Mouse (Mus musculus) small intestine, adult 2 months (tissue): ENCODE data around the gene Cemip2. TPM values are rescaled to one million over a fixed set of nuclear protein-coding genes. Genes with fewer than 3 reads are reported as not detected.

Experiments
- H3K27ac ChIP-seq: fragments of 200-500 bp; 2 replicates; pipeline ENCODE4 v1.5.1; 2012; ENCODE audit warnings: low read depth, low read length, control low read depth, inconsistent platforms; ENCODE audit not compliant: insufficient read depth
- H3K27me3 ChIP-seq: fragments of 200-500 bp; 2 replicates; pipeline ENCODE4 v1.6.1; 2012; ENCODE audit warnings: mild to moderate bottlenecking, moderate library complexity, low read length, inconsistent platforms; ENCODE audit not compliant: control insufficient read depth, insufficient read depth
- H3K36me3 ChIP-seq: fragments of 200-500 bp; 2 replicates; pipeline ENCODE4 v1.6.1; 2012; ENCODE audit warnings: mild to moderate bottlenecking, low read length, control low read depth, inconsistent platforms; ENCODE audit not compliant: control insufficient read depth, insufficient read depth
- H3K4me1 ChIP-seq: fragments of 200-500 bp; 2 replicates; pipeline ENCODE4 v1.6.1; 2012; ENCODE audit warnings: low read length, inconsistent platforms, mixed read lengths; ENCODE audit not compliant: control insufficient read depth, insufficient read depth, insufficient read length
- H3K4me3 ChIP-seq: fragments of 200-500 bp; 2 replicates; pipeline ENCODE4 v1.5.1; 2012; ENCODE audit warnings: low read depth, mild to moderate bottlenecking, control low read depth, inconsistent platforms, low read length, moderate library complexity
- CTCF ChIP-seq: fragments of 200-500 bp; IDR thresholded peaks from 2 replicates; pipeline ENCODE4 v1.5.1; 2012; ENCODE audit warnings: low read depth, mild to moderate bottlenecking, control low read depth, inconsistent platforms, low read length, moderate library complexity, mixed read lengths; ENCODE audit not compliant: insufficient replicate concordance, insufficient read length; ENCODE audit errors: extremely low read depth
- POLR2A ChIP-seq: fragments of 200-500 bp; IDR thresholded peaks from 2 replicates; pipeline ENCODE4 v1.6.1; 2012; ENCODE audit warnings: low read depth, mild to moderate bottlenecking, control low read depth, inconsistent platforms, low read length, moderate library complexity
- WGBS: fragments of 180-500 bp; shearing (Covaris S2); methylation state at CpG from one replicate; pipeline ENCODE4 v1.1.7; 2018; 5-methylcytosine and 5-hydroxymethylcytosine counted together
- polyA plus RNA-seq: library from polyadenylated mRNA; depleted of rRNA; stranded (reverse); fragments of >200 nt; gene quantifications from 2 replicates; pipeline ENCODE4 v1.2.3, GENCODE M21; 2012

Cemip2 gene
- polyA plus RNA-seq, 1 experiment, result 3.8 TPM

DNA sequence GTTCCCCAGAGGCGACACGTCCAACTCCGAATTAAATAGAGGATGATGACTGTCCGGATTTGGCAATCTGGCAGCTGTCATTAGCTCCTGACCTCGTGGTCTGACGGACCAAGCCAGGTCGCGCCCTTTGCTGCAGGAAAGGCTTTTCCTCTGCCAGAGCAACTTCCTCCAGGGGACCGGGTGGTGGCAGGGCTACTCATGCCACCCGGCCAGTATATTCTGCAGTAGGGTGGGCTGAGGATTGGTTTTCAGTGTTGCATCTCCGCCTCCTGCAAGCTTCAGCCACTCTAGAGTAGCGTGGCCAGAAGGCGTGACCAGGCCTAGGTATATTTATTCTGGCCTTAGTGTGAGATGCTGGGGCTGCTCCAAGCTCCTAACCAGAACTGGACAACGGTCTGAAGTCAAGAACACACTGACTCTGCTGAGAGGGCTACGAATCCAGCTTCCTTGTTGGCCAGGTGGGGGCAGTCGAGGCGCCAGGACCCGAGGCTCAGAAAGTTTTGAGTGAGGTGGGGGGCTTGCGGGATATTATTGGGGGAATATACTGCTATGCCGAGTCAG lies 891 bp upstream of the Cemip2 start:
- no peak overlapping the region; the same call in 1 of the 2 replicates for H3K4me3 ChIP-seq
- H3K27me3 ChIP-seq, result no peaks in the 10 kb centered on the region
- WGBS, result 33% methylated on average over 20 of the region's 20 CpGs
- no peak overlapping the region for H3K27ac ChIP-seq
- H3K36me3 ChIP-seq, result no peaks in the 10 kb centered on the region
- TF ChIP-seq POLR2A (no peak), CTCF (peak; percentile 58; the same call in 1 of the 2 replicates)
- H3K4me1 ChIP-seq, result peaks cover 14% of the 10 kb centered on the region

GRCm38 (mm10) chr19:21779106-21779505 lies 964 bp downstream of the Cemip2 start:
- Histone ChIP-seq H3K27me3 (no peaks in the 10 kb centered on the region), H3K27ac (peak overlapping the region; percentile 91; the same call in 1 of the 2 replicates), H3K4me3 (peak overlapping the region; percentile 98), H3K4me1 (peaks cover 15% of the 10 kb centered on the region), H3K36me3 (no peaks in the 10 kb centered on the region)
- WGBS, result 3% methylated on average over 11 of the region's 11 CpGs
- TF ChIP-seq CTCF (no peak), POLR2A (no peak)

DNA sequence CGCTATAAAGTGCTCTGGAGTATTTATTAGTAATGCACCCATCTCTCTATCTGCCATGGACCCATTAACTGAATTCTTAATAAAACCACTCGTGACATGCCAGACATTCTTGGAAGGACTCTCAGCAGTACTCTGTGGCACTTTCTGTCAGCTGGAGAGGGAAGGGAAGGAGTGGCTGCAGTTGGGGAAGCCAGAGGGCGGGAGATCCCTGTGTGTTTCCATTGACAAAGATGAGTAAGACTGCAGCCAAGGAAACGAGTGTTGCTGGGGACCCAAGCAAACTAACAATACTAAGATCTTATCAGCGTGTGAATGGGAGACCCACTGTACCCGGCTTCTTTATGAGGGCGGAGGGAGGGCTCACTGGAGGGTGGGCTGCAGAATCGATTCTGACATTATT lies 2.5 kb downstream of the Cemip2 start:
- H3K4me1 ChIP-seq, result peaks cover 18% of the 10 kb centered on the region
- H3K27ac ChIP-seq, result no peak overlapping the region
- no peaks in the 10 kb centered on the region for H3K36me3 ChIP-seq
- H3K4me3 ChIP-seq, result no peak overlapping the region
- WGBS, result 83% methylated on average over 8 of the region's 8 CpGs
- TF ChIP-seq POLR2A (no peak), CTCF (no peak)
- no peaks in the 10 kb centered on the region for H3K27me3 ChIP-seq

- peaks cover 18% of the 10 kb centered on the region for H3K4me1 ChIP-seq
- TF ChIP-seq CTCF (no peak), POLR2A (no peak)
- H3K4me3 ChIP-seq, result no peak overlapping the region
- 86% methylated on average over 7 of the region's 7 CpGs for WGBS
- no peak overlapping the region for H3K27ac ChIP-seq
- no peaks in the 10 kb centered on the region for H3K27me3 ChIP-seq
- H3K36me3 ChIP-seq, result no peaks in the 10 kb centered on the region
Measured at GRCm38 (mm10) chr19:21781066-21781786, 3.1 kb downstream of the Cemip2 start.

DNA sequence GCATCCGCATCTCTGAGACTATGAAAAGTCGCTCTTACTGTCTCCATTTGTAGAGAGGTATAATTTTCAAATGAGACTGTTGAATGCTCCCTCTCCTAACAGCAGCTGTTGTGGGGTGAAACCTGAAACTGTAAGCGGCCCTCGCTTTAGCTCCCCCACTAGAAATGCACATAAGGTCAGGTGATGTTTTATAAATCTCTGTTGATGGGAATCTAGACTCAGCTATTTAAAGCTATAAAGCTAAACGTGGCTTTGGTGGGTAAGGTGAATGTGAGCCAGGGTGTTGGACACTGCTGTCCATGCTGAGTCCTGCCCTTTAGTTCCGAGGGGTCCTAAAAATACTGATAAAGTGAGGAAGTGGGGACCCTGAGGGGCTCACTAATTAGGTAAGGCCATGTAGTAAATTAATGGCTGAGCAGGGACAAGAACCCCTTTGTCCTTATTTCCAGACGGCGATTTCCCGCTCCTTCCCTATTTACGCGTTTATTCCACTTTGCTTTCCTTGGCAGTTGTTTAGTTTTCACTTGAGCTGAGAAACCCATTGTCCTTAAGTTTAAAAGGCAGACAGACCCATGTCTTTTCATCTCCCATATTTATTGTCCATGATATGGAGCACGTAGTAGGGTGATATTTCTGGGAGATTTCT lies 3.8 kb downstream of the Cemip2 start:
- Histone ChIP-seq H3K27ac (no peak overlapping the region), H3K4me1 (peaks cover 18% of the 10 kb centered on the region), H3K27me3 (no peaks in the 10 kb centered on the region), H3K36me3 (no peaks in the 10 kb centered on the region), H3K4me3 (no peak overlapping the region)
- TF ChIP-seq CTCF (no peak), POLR2A (no peak)
- WGBS, result 85% methylated on average over 12 of the region's 12 CpGs

- no peaks in the 10 kb centered on the region for H3K27me3 ChIP-seq
- no peak overlapping the region for H3K4me3 ChIP-seq
- TF ChIP-seq CTCF (no peak), POLR2A (no peak)
- 31% methylated on average over 3 of the region's 3 CpGs for WGBS
- H3K36me3 ChIP-seq, result no peaks in the 10 kb centered on the region
- peak overlapping the region; percentile 90 for H3K27ac ChIP-seq
- peaks cover 14% of the 10 kb centered on the region; the same call in 1 of the 2 replicates for H3K4me1 ChIP-seq
Measured at GRCm38 (mm10) chr19:21783717-21784116, 5.6 kb downstream of the Cemip2 start.
